Mouse (Mus musculus) stomach, postnatal 0 days (tissue): Measurements from ENCODE around the gene Gm47985.

ENCODE experiments used
- CTCF ChIP-seq: IDR thresholded peaks from 2 replicates; pipeline ENCODE4 v1.5.1; 2016; ENCODE audit warnings: antibody characterized with exemption, low read depth, mild to moderate bottlenecking, moderate library complexity
- EP300 ChIP-seq: optimal IDR thresholded peaks from 2 replicates; pipeline ENCODE3; 2016; ENCODE audit warnings: antibody characterized with exemption

DNA sequence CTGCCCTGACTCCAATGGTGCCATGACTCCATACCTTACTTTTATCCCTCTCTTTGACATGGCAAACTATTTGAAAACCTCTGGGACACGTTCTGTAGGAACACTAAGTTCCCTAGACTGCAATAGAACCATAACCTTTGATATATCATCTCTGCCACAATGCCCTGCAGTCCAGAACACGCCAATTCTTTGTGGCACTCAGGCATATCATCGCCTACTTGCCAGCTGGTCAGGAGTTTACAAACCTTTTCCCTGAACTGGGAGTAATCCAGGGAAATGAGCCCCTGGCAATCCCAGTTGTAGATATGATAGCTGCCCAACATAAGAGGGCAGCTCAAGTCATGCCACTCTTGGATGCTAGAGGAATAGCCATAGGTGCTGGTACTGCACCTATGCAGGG is 50.0 kb downstream of the Gm47985 start:
- no peak for TF ChIP-seq EP300
- TF ChIP-seq CTCF: no peak
